Mouse (Mus musculus): ENCODE results near the gene Rabepk. TPM values are rescaled to one million over a fixed set of nuclear protein-coding genes. Genes with fewer than 3 reads are reported as not detected.
"Not testable (repeated sequence)": the region's sequence is repeated elsewhere in the genome, so short reads cannot be mapped to it uniquely, and the experiment has no call there.

Gene Rabepk
- polyA plus RNA-seq, 1 experiment: 43.2 TPM

DNA sequence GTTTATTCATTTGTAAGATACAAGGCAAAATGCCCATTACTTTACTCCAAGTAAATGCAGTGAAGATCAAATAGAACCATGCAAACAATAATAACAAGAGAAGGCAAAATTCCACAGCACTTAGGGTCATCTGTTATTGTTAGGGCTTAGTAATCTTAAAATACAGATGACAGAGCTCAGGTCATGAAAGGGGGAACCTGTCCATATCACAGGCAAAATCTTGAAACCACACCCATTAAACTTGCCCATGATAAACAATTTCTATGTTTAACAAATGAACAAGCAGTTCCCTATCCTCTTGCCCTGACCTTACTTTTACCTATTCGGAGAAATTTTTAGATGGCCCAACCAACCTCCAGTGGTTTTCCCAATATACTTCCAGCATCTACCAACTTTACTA lies 9.9 kb upstream of the Rabepk start:
- H3K4me3 ChIP-seq (replicated peaks; ENCODE audit: insufficient read depth, low read depth, low read length): no peak overlapping the region
- no peak for DNase-seq
- no peak overlapping the region for H3K27ac ChIP-seq (ENCODE audit: insufficient read depth, low read length)
- peaks cover 5% of the 10 kb centered on the region; the same call in 1 of the 2 replicates for H3K4me1 ChIP-seq (ENCODE audit: control insufficient read depth, insufficient read depth, low read length)
- no peaks in the 10 kb centered on the region for H3K27me3 ChIP-seq (ENCODE audit: control insufficient read depth, insufficient read depth, low read length)
- 97% methylated on average over 1 of the region's 1 CpGs for whole genome bisulfite sequencing
- no peak for TF ChIP-seq CTCF (IDR thresholded peaks at IDR 0.05; ENCODE audit: borderline replicate concordance, insufficient read depth, low read depth, low read length)
- TF ChIP-seq POLR2A (IDR thresholded peaks at IDR 0.05; ENCODE audit: borderline replicate concordance, insufficient read depth, low read length): no peak

DNA sequence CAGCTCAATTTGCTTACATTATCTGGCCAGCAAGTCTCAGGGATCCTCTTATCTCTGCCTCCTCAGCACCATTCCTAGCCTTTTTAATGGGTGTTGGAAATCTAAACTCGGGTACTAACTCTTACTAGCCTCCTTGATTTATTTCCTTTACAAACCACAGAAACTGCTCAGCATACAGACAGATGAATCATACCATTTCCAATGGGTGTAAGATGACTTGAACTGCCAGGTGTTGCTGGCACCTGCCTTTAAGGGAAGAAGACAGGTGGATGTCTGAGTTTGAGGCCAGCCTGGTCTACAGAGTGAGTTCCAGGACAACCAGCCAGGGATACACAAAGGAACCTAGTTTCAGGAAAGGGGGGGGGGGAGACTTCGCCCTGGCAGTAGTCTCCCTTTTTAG lies 8.3 kb upstream of the Rabepk start:
- WGBS: 91% methylated on average over 2 of the region's 2 CpGs
- H3K4me3 ChIP-seq (replicated peaks; ENCODE audit: insufficient read depth, low read depth, low read length): no peak overlapping the region
- peaks cover 5% of the 10 kb centered on the region; the same call in 1 of the 2 replicates for H3K4me1 ChIP-seq (ENCODE audit: control insufficient read depth, insufficient read depth, low read length)
- no peak for DNase-seq
- no peak overlapping the region for H3K27ac ChIP-seq (ENCODE audit: insufficient read depth, low read length)
- H3K27me3 ChIP-seq (ENCODE audit: control insufficient read depth, insufficient read depth, low read length): no peaks in the 10 kb centered on the region
- TF ChIP-seq CTCF (IDR thresholded peaks at IDR 0.05; ENCODE audit: borderline replicate concordance, insufficient read depth, low read depth, low read length): no peak
- no peak for TF ChIP-seq POLR2A (IDR thresholded peaks at IDR 0.05; ENCODE audit: borderline replicate concordance, insufficient read depth, low read length)

DNA sequence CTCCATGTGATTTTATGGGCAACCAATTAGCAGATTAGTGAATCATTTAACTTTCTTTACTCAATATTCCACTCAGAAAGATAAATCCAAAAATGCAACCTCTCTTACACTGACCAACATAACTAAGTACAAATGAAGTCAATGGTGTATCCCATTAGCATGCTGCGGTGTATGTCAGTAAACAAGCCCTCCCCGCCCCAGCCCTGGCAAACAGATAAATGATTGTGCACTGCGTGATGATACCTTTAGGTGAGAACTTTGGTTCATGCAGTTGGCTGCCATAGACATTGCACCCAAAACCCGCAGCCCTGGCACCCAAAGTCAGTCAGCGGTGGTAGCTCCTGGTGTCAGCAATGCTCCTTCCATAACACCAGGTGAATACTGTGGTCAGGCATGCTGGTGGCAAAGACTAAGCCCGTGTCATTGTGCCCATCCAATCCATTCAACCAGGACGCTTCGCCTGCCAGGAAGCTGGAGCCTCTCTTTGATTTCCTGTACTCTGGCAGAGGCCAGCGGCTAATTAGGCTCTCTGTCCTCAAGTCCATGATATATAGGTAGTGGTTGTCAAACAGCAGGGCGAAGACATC lies 5.7 kb upstream of the Rabepk start:
- H3K27ac ChIP-seq (ENCODE audit: insufficient read depth, low read length): no peak overlapping the region
- no peak overlapping the region for H3K4me3 ChIP-seq (replicated peaks; ENCODE audit: insufficient read depth, low read depth, low read length)
- WGBS: 83% methylated on average over 10 of the region's 10 CpGs
- no peak for DNase-seq
- TF ChIP-seq POLR2A (IDR thresholded peaks at IDR 0.05; ENCODE audit: borderline replicate concordance, insufficient read depth, low read length): no peak
- no peak for TF ChIP-seq CTCF (IDR thresholded peaks at IDR 0.05; ENCODE audit: borderline replicate concordance, insufficient read depth, low read depth, low read length)
- no peaks in the 10 kb centered on the region for H3K27me3 ChIP-seq (ENCODE audit: control insufficient read depth, insufficient read depth, low read length)
- peaks cover 5% of the 10 kb centered on the region; the same call in 1 of the 2 replicates for H3K4me1 ChIP-seq (ENCODE audit: control insufficient read depth, insufficient read depth, low read length)

DNA sequence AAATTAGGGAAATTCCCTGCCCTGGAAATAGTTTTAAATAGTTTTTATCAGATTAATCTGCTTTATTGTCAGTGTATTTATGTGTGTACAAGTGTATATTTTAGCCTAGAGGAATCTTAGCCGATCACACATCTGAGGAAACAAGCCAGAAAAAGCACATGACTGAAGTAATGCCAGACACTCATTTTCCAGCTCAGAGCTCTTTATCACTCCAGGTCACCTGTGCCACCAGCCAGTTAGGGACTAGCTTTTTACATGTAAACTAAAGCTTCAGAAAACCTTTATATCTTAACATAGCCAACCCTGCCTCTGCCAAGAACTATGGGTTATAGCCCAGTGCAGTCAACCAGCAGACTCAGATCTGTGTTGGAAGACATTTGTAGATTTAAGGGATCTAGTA lies 5.1 kb upstream of the Rabepk start:
- peak in 1 of 2 experiments; percentile 33 for DNase-seq
- peaks cover 5% of the 10 kb centered on the region; the same call in 1 of the 2 replicates for H3K4me1 ChIP-seq (ENCODE audit: control insufficient read depth, insufficient read depth, low read length)
- 2% methylated on average over 1 of the region's 1 CpGs for WGBS
- H3K27ac ChIP-seq (ENCODE audit: insufficient read depth, low read length): no peak overlapping the region
- TF ChIP-seq CTCF (IDR thresholded peaks at IDR 0.05; ENCODE audit: borderline replicate concordance, insufficient read depth, low read depth, low read length) (no peak), POLR2A (IDR thresholded peaks at IDR 0.05; ENCODE audit: borderline replicate concordance, insufficient read depth, low read length) (no peak)
- no peaks in the 10 kb centered on the region for H3K27me3 ChIP-seq (ENCODE audit: control insufficient read depth, insufficient read depth, low read length)
- no peak overlapping the region for H3K4me3 ChIP-seq (replicated peaks; ENCODE audit: insufficient read depth, low read depth, low read length)

DNA sequence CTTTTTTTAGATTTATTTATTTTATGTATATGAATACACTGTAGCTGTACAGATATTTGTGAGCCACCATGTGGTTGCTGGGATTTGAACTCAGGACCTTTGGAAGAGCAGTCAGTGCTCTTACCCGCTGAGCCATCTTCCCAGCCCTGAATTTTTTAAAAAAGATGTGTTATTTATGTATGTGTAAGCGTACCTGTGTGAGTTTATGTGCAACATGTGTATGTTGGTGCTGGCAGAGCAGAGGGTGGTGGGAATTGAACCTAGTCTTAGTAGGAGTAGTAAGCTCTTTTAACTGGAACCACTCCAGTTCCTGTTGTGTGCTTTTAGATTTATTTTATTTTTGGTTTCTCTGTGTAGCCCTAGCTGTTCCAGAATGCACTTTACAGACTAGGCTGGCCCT lies 4.5 kb upstream of the Rabepk start:
- H3K4me1 ChIP-seq (ENCODE audit: control insufficient read depth, insufficient read depth, low read length): peaks cover 5% of the 10 kb centered on the region; the same call in 1 of the 2 replicates

DNA sequence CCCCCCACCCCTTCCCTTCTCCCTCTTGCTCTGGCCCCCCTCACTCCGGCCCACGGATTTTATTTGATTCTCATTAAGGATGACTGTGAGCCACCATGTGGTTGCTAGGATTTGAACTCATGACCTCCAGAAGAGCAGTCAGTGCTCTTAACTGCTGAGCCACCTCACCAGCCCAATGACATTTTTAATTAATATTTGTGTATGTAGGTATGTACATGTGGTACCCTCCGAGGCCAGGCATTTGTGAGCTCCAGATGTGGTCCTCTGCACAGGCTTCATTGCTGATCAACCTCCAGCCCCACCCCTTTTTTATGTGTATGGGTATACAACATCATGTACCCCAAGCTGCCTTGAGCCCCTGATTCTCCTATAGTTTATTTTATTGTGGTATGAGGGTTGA lies 4.0 kb upstream of the Rabepk start:
- no peak for DNase-seq
- peaks cover 5% of the 10 kb centered on the region; the same call in 1 of the 2 replicates for H3K4me1 ChIP-seq (ENCODE audit: control insufficient read depth, insufficient read depth, low read length)
- TF ChIP-seq CTCF (IDR thresholded peaks at IDR 0.05; ENCODE audit: borderline replicate concordance, insufficient read depth, low read depth, low read length): no peak
- TF ChIP-seq POLR2A (IDR thresholded peaks at IDR 0.05; ENCODE audit: borderline replicate concordance, insufficient read depth, low read length): no peak
- no peaks in the 10 kb centered on the region for H3K27me3 ChIP-seq (ENCODE audit: control insufficient read depth, insufficient read depth, low read length)
- WGBS: 48% methylated on average over 3 of the region's 3 CpGs
- H3K4me3 ChIP-seq (replicated peaks; ENCODE audit: insufficient read depth, low read depth, low read length): no peak overlapping the region
- no peak overlapping the region for H3K27ac ChIP-seq (ENCODE audit: insufficient read depth, low read length)

More for the DNA sequence above, 4.5 kb upstream of the Rabepk start:
- 98% methylated on average over 2 of the region's 2 CpGs for WGBS
- H3K27me3 ChIP-seq (ENCODE audit: control insufficient read depth, insufficient read depth, low read length): no peaks in the 10 kb centered on the region
- H3K4me3 ChIP-seq (replicated peaks; ENCODE audit: insufficient read depth, low read depth, low read length): no peak overlapping the region
- TF ChIP-seq CTCF (IDR thresholded peaks at IDR 0.05; ENCODE audit: borderline replicate concordance, insufficient read depth, low read depth, low read length): no peak
- no peak for TF ChIP-seq POLR2A (IDR thresholded peaks at IDR 0.05; ENCODE audit: borderline replicate concordance, insufficient read depth, low read length)
- no peak for DNase-seq
- H3K27ac ChIP-seq (ENCODE audit: insufficient read depth, low read length): no peak overlapping the region

DNA sequence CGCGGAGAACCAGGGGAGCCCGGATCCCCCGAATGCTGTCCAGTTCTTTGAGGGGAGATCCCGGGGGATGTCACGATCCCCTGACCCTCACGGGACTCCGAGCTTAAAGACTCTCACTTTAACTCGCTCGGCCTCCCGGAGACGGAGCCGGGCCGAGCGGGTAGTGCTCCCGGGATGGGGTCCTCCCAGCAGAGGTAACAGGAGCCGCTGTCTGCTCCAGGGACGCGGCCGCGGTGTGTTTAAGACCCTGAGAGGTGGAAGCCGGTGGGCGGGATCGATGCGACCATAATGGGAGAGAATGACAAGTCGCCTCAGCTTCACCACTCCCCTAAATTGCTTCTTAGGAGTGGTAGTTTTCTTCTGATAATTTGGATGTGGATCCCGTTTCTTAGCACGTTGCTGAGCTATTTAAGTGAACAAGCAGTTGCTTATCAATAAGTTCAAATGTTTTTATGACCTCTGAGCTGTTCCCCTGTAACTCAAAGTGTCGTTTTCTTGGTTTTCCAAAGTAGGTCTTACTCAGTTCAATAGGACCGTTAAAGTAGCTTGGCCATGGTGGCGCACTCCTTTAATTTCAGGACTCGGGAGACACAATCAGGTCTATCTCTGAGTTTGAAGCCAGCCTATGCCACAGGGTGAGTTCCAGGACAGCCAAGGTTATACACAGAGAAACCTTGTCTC lies 3.0 kb upstream of the Rabepk start:
- not testable (repeated sequence) for H3K4me1 ChIP-seq (ENCODE audit: control insufficient read depth, insufficient read depth, low read length); H3K27me3 ChIP-seq (ENCODE audit: control insufficient read depth, insufficient read depth, low read length)
- WGBS: under 1% methylated on average over 29 of the region's 32 CpGs
- peak overlapping the region; percentile 58 for H3K27ac ChIP-seq (ENCODE audit: insufficient read depth, low read length)
- H3K4me3 ChIP-seq (replicated peaks; ENCODE audit: insufficient read depth, low read depth, low read length): peak overlapping the region; percentile 81
- DNase-seq: peak in 1 of 2 experiments; percentile 29
